Mouse (Mus musculus) limb, embryonic 11.5 days (tissue): ENCODE measurements at regions not wholly inside any gene's neighbourhood (a gene's known extent, or its start where the extent isn't known, plus 50 kb on each side); places are given as distances from the start of the nearest gene placed in this dataset.
"Not testable (repeated sequence)": the region's sequence is repeated elsewhere in the genome, so short reads cannot be mapped to it uniquely, and the experiment has no call there.

Experiments used
- ATAC-seq: fragments of 200-750 bp; cut with Nextera tagmentation; 2 replicates; pipeline ENCODE4 v1.8.0; 2017; ENCODE audit warnings: low read depth; ENCODE audit not compliant: insufficient number of reproducible peaks, low FRiP score, low TSS enrichment
- DNase-seq: peaks from one replicate; pipeline ENCODE4 v3.0.0-alpha.2; 2015; ENCODE audit warnings: low spot score
- H3K27ac ChIP-seq: fragments of 300-500 bp; sonication (generic); replicated peaks from 2 replicates; pipeline ENCODE4 v1.5.1; 2014; ENCODE audit warnings: low read depth, mild to moderate bottlenecking, low read length
- H3K27me3 ChIP-seq: fragments of 300-500 bp; sonication (generic); 2 replicates; pipeline ENCODE4 v1.6.1; 2014; ENCODE audit warnings: mild to moderate bottlenecking, low read length, mixed read lengths; ENCODE audit not compliant: control insufficient read depth, insufficient read depth
- H3K36me3 ChIP-seq: fragments of 300-500 bp; sonication (generic); 2 replicates; pipeline ENCODE4 v1.6.1; 2014; ENCODE audit warnings: mild to moderate bottlenecking, low read length, moderate library complexity, mixed read lengths; ENCODE audit not compliant: control insufficient read depth, insufficient read depth
- H3K4me1 ChIP-seq: fragments of 300-500 bp; sonication (generic); 2 replicates; pipeline ENCODE4 v1.6.1; 2014; ENCODE audit warnings: low read length, mixed read lengths; ENCODE audit not compliant: control insufficient read depth, insufficient read depth
- H3K4me2 ChIP-seq: fragments of 300-500 bp; sonication (generic); 2 replicates; pipeline ENCODE4 v1.6.1; 2014; ENCODE audit warnings: low read depth, mild to moderate bottlenecking, moderate library complexity; ENCODE audit not compliant: severe bottlenecking
- H3K4me3 ChIP-seq: fragments of 300-500 bp; sonication (generic); 2 replicates; pipeline ENCODE4 v1.5.1; 2014; ENCODE audit warnings: low read depth, low read length
- H3K9ac ChIP-seq: fragments of 300-500 bp; sonication (generic); 2 replicates; pipeline ENCODE4 v1.6.1; 2014; ENCODE audit warnings: mild to moderate bottlenecking, low read length
- H3K9me3 ChIP-seq: fragments of 300-500 bp; sonication (generic); 2 replicates; pipeline ENCODE4 v1.6.1; 2016; ENCODE audit warnings: low read length; ENCODE audit not compliant: control insufficient read depth
- WGBS: fragments of 180-500 bp; shearing (Covaris S2); extraction: QIAGEN DNeasy Blood & Tissue Kit; methylation state at CpG from one replicate; pipeline ENCODE4 v1.1.7; 2014; 5-methylcytosine and 5-hydroxymethylcytosine counted together

DNA sequence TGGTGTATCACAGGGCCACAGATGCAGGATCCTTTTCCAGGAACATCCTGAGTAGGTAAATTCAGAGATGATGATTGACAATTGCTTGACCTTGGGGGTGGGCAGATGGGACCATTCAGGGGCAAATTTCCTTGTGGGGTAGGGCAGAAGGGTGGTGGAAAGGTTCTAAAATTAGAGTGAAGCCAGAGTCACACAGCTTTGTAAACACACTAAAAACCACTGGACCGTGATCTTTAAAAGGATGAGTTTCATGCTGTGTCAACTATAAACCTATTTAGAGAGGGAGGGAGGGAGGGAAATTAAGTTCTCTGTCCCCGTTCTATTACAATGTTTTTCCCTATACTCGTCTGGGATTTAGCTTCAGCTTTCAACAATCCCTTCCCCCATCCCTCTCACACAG is 286.7 kb downstream of the Gadd45g start:
- H3K4me1 ChIP-seq: peaks cover 6% of the 10 kb centered on the region; the same call in 1 of the 2 replicates
- H3K27ac ChIP-seq: no peak overlapping the region
- no peaks in the 10 kb centered on the region for H3K9me3 ChIP-seq
- 66% methylated on average over 3 of the region's 3 CpGs for WGBS
- H3K36me3 ChIP-seq: no peaks in the 10 kb centered on the region
- no peak overlapping the region for H3K4me2 ChIP-seq
- H3K9ac ChIP-seq: no peak overlapping the region
- H3K27me3 ChIP-seq: no peaks in the 10 kb centered on the region
- DNase-seq: no peak
- H3K4me3 ChIP-seq: no peak overlapping the region
- no peak for ATAC-seq

- H3K4me2 ChIP-seq: no peak overlapping the region
- no peak for ATAC-seq
- no peak overlapping the region for H3K9ac ChIP-seq
- H3K4me3 ChIP-seq: no peak overlapping the region
- no peaks in the 10 kb centered on the region for H3K4me1 ChIP-seq
- no peaks in the 10 kb centered on the region for H3K27me3 ChIP-seq
- no peaks in the 10 kb centered on the region for H3K36me3 ChIP-seq
- 74% methylated on average over 6 of the region's 6 CpGs for WGBS
- no peak overlapping the region for H3K27ac ChIP-seq
- DNase-seq: no peak
- H3K9me3 ChIP-seq: no peaks in the 10 kb centered on the region
Observed at GRCm38 (mm10) chr13:52138331-52138945, 292.0 kb downstream of the Gadd45g start.

GRCm38 (mm10) chr13:52139140-52139809 is 292.8 kb downstream of the Gadd45g start:
- Histone ChIP-seq H3K36me3 (no peaks in the 10 kb centered on the region), H3K4me3 (no peak overlapping the region), H3K9ac (no peak overlapping the region), H3K4me2 (no peak overlapping the region), H3K27ac (no peak overlapping the region), H3K9me3 (no peaks in the 10 kb centered on the region), H3K27me3 (no peaks in the 10 kb centered on the region), H3K4me1 (no peaks in the 10 kb centered on the region)
- no peak for DNase-seq
- WGBS: 39% methylated on average over 15 of the region's 15 CpGs
- ATAC-seq: no peak

GRCm38 (mm10) chr13:52140221-52140620 is 293.7 kb downstream of the Gadd45g start:
- no peak overlapping the region for H3K9ac ChIP-seq
- H3K4me1 ChIP-seq: no peaks in the 10 kb centered on the region
- 86% methylated on average over 6 of the region's 6 CpGs for WGBS
- H3K9me3 ChIP-seq: no peaks in the 10 kb centered on the region
- no peak overlapping the region for H3K4me3 ChIP-seq
- H3K27me3 ChIP-seq: no peaks in the 10 kb centered on the region
- no peaks in the 10 kb centered on the region for H3K36me3 ChIP-seq
- ATAC-seq (no peak), DNase-seq (no peak)
- H3K4me2 ChIP-seq: no peak overlapping the region
- H3K27ac ChIP-seq: no peak overlapping the region

DNA sequence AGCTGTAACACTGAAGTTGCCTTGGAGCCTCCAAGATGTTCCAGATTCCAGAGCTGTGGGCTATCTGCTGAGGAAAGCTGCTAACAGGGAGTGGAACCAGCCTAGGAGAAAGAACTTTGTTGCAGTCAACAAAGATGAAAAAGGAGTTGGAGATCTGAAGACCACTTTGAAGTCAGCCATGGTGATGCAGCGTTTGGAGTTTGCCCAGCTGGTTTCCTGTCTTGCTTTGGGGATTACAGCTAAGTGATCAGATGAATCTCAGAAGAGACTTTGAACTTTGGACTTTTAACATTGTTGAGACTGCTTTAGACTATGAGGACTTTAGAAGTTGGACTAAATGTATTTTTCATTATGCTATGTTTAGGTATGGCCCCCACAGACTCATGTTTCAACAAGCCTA is 297.6 kb downstream of the Gadd45g start:
- 71% methylated on average over 1 of the region's 1 CpGs for WGBS
- H3K4me1 ChIP-seq, H3K27me3 ChIP-seq, H3K36me3 ChIP-seq, ATAC-seq, H3K9ac ChIP-seq, H3K4me2 ChIP-seq, H3K27ac ChIP-seq, DNase-seq, H3K4me3 ChIP-seq, H3K9me3 ChIP-seq: not testable (repeated sequence)

- 62% methylated on average over 5 of the region's 5 CpGs for WGBS
- no peaks in the 10 kb centered on the region; the same call in 1 of the 2 replicates for H3K9me3 ChIP-seq
Observed at GRCm38 (mm10) chr13:52145926-52146325, 299.4 kb downstream of the Gadd45g start.

GRCm38 (mm10) chr13:52150281-52150680 is 303.8 kb downstream of the Gadd45g start:
- H3K27me3 ChIP-seq: no peaks in the 10 kb centered on the region
- H3K4me2 ChIP-seq: no peak overlapping the region
- no peak overlapping the region for H3K9ac ChIP-seq
- ATAC-seq (no peak), DNase-seq (no peak)
- no peak overlapping the region for H3K4me3 ChIP-seq
- peaks cover 3% of the 10 kb centered on the region; the same call in 1 of the 2 replicates for H3K4me1 ChIP-seq
- no peak overlapping the region for H3K27ac ChIP-seq
- WGBS: 89% methylated on average over 8 of the region's 8 CpGs
- H3K36me3 ChIP-seq: no peaks in the 10 kb centered on the region
- no peaks in the 10 kb centered on the region; the same call in 1 of the 2 replicates for H3K9me3 ChIP-seq

More at GRCm38 (mm10) chr13:52145926-52146325, 299.4 kb downstream of the Gadd45g start:
- Histone ChIP-seq H3K27me3 (no peaks in the 10 kb centered on the region), H3K4me3 (no peak overlapping the region), H3K36me3 (no peaks in the 10 kb centered on the region), H3K27ac (no peak overlapping the region), H3K4me1 (no peaks in the 10 kb centered on the region), H3K9ac (no peak overlapping the region), H3K4me2 (no peak overlapping the region)
- ATAC-seq (no peak), DNase-seq (peak; percentile 56)

- Histone ChIP-seq H3K4me3 (no peak overlapping the region), H3K27ac (no peak overlapping the region), H3K4me2 (no peak overlapping the region), H3K27me3 (no peaks in the 10 kb centered on the region), H3K9ac (no peak overlapping the region), H3K4me1 (peaks cover 3% of the 10 kb centered on the region; the same call in 1 of the 2 replicates), H3K36me3 (no peaks in the 10 kb centered on the region), H3K9me3 (no peaks in the 10 kb centered on the region)
- ATAC-seq (no peak), DNase-seq (no peak)
- 67% methylated on average over 11 of the region's 11 CpGs for WGBS
Observed at GRCm38 (mm10) chr13:52151777-52152176, 305.3 kb downstream of the Gadd45g start.
